Mouse (Mus musculus): ENCODE data around the gene Gckr.

GRCm38 (mm10) chr5:31301866-31302265 is 4.6 kb downstream of the Gckr start:
- TF ChIP-seq CTCF (conservative IDR thresholded peaks at IDR 0.05; ENCODE audit: low read length): no peak
- TF ChIP-seq NANOG (IDR thresholded peaks at IDR 0.05; ENCODE audit: borderline replicate concordance, low read length): no peak
